Mouse (Mus musculus) cortical plate, adult 2 months (tissue): Measurements from ENCODE around the gene Keap1. TPM values are rescaled to one million over a fixed set of nuclear protein-coding genes. Genes with fewer than 3 reads are reported as not detected.
A peak's percentile ranks its signal among the peaks of the same experiment; 100 is the strongest.

ENCODE experiments used
- H3K27ac ChIP-seq: fragments of 200-500 bp; 2 replicates; pipeline ENCODE4 v1.5.1; 2012; ENCODE audit warnings: low read length, control low read depth, inconsistent platforms; ENCODE audit not compliant: insufficient read depth
- H3K4me1 ChIP-seq: fragments of 200-500 bp; 2 replicates; pipeline ENCODE4 v1.6.1; 2011; ENCODE audit warnings: low read length; ENCODE audit not compliant: control insufficient read depth, insufficient read depth
- H3K4me3 ChIP-seq: fragments of 200-500 bp; 2 replicates; pipeline ENCODE4 v1.5.1; 2011; ENCODE audit warnings: mild to moderate bottlenecking, low read length, control low read depth; ENCODE audit not compliant: insufficient read depth
- CTCF ChIP-seq: fragments of 200-500 bp; IDR thresholded peaks from 2 replicates; pipeline ENCODE4 v1.5.1; 2011; ENCODE audit warnings: mild to moderate bottlenecking, control low read depth, low read length; ENCODE audit not compliant: insufficient read depth; ENCODE audit errors: extremely low read depth
- POLR2A ChIP-seq: fragments of 200-500 bp; IDR thresholded peaks from 2 replicates; pipeline ENCODE4 v1.6.1; 2011; ENCODE audit warnings: mild to moderate bottlenecking, low read length, control low read depth; ENCODE audit not compliant: insufficient read depth; ENCODE audit errors: extremely low read depth
- polyA plus RNA-seq: library from polyadenylated mRNA; depleted of rRNA; stranded (reverse); fragments of >200 nt; gene quantifications from 2 replicates; pipeline ENCODE4 v1.2.3, GENCODE M21; 2012

Gene Keap1
- polyA plus RNA-seq, 1 experiment = 62.3 TPM

DNA sequence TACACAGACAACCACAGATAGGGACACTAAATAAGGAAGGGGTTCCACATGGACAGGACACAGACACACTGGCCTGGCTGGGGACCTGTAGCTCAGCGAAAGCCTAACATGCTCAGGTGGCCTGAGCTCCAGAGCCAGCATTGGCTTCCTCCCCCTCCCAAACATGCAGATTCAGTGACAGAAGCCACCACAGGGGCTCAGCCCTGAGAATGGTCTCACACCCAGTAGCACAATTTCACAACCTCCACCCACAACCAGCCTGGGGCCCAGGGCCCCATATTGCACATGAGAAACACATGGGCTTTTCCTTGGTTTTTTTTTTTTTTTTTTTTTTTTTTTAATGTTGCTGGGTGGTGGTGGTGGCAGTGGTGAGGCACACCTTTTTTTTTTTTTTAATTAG lies 7.2 kb upstream of the Keap1 start:
- TF ChIP-seq POLR2A = no peak
- no peak for TF ChIP-seq CTCF
- H3K27ac ChIP-seq = no peak overlapping the region
- H3K4me3 ChIP-seq = no peak overlapping the region
- no peaks in the 10 kb centered on the region; the same call in 1 of the 2 replicates for H3K4me1 ChIP-seq

DNA sequence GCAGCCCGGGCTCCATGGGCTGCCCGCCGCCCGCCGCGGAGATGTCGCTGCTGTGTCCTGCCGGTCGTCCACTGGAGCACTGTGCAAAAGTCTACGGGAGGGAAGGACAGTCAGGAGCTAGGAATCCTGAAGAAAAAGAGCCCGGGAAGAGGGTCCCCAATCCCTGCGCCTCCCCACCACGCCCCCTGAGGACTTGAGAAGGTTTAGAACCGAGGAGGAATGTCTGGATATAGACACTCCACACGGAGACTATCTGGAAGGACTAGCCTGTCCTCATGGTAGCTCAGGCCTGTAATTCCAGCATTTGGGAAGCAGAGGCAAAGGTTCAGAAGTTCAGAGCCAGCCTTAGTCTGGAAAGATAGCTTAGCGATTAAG lies 5.9 kb upstream of the Keap1 start:
- no peak overlapping the region for H3K27ac ChIP-seq
- no peaks in the 10 kb centered on the region; the same call in 1 of the 2 replicates for H3K4me1 ChIP-seq
- H3K4me3 ChIP-seq = peak overlapping the region; percentile 33; the same call in 1 of the 2 replicates
- TF ChIP-seq POLR2A (no peak), CTCF (no peak)

DNA sequence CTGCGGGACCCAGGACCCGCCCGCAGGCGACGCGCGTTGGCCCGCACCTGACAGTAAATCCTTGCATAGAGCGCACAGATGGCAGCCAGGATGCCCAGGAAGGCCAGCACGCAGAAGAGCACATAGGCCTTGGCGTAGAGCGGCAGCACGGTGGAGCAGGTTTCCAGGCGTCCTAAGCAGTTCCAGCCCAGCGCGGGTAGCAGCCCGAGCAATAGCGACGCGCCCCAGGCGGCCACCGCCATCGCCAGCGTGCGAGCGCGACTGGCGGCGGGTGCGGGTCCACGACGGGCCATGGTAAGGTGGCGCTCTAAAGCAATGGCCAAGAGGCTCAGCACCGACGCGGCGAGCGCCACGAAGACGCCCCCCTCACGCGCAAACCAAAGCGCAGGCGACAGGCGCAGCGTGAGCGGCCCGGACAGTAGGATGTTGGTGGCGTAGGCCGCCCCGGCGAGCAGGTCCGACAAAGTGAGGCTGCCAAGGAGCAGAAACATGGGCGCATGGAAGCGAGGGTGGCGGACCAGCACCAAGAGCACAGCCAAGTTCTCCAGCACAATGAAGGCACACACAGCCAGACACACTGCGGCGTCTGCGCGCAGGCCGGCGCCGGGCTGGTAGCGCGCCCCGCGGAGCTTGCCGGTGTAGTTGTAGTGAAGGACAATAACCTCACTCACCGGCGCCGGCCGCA lies 5.4 kb upstream of the Keap1 start:
- no peak for TF ChIP-seq POLR2A
- TF ChIP-seq CTCF = no peak
- H3K27ac ChIP-seq = no peak overlapping the region
- peak overlapping the region; percentile 33 for H3K4me3 ChIP-seq
- H3K4me1 ChIP-seq = no peaks in the 10 kb centered on the region; the same call in 1 of the 2 replicates

DNA sequence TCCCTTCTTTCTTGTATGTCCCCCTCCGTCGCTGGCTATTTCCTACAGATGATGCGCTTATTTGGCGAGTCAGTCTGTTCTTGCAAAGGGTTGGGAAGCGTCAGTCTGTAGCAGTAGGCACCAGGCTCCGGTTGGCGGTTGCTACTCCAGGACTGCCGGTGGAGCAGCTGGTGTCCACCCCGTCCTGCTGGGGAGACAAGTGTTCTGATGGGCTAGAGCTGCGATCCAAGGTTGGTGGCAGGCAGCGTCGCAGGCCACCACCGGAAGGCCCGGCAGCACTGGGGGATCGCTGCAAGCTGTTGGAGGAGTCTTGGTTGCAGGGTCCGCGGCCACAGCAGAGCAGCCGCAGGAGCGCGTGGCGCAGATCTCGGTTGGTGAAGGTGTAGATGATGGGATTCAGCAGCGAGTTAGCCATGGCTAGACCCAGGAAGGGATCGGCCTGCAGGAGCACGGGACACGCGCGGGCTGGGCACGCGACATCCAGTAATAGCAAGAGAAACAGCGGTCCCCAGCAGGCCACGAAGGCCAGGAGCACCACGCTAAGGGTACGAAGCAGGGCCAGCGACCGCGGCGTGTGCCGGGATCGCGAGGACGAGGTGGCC lies 4.8 kb upstream of the Keap1 start:
- Histone ChIP-seq H3K4me3 (peak overlapping the region; percentile 33), H3K4me1 (no peaks in the 10 kb centered on the region; the same call in 1 of the 2 replicates), H3K27ac (no peak overlapping the region)
- no peak for TF ChIP-seq POLR2A
- no peak for TF ChIP-seq CTCF

DNA sequence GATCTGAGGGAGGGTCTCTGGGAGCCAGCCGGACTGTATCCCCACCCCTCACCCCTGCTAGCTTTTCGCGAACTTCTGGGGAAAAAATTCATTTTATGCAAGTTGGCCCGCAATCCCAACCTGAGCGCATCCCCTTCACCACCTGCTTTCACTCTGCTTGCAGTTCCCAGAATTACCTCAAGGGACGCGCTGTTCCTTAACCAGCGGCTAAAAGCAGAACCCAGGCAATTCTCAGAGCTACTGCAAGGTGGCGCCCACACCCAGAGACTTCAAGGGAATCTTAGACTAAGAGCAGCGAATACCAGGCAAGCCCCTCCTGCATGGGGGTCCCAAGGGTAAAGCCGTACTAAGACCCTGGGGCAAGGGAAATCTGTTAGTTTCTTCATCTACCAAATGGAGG lies 2.2 kb upstream of the Keap1 start:
- H3K27ac ChIP-seq = no peak overlapping the region
- H3K4me1 ChIP-seq = peaks cover 4% of the 10 kb centered on the region
- TF ChIP-seq POLR2A (no peak), CTCF (peak; percentile 99)
- H3K4me3 ChIP-seq = no peak overlapping the region

DNA sequence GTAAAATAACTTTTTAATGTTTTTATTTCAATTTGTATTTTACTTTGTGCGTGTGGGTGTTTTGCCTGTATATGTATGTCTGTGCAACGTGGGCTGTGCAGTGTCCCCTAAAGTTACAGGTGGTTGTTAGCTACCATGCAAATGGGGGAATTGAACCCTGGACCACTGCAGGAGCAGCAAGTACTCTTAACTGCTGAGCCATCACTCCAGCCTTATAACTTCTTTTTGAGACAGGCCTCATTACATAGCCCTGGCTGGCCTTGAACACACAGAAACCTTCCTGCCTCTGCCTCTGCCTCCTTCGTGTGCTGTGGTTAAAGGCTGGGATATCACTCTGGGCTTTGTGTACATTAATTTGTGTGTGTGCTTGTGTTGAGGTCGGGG lies 296 bp upstream of the Keap1 start:
- TF ChIP-seq POLR2A (no peak), CTCF (no peak)
- Histone ChIP-seq H3K27ac (no peak overlapping the region), H3K4me3 (peak overlapping the region; percentile 92), H3K4me1 (peaks cover 4% of the 10 kb centered on the region)

DNA sequence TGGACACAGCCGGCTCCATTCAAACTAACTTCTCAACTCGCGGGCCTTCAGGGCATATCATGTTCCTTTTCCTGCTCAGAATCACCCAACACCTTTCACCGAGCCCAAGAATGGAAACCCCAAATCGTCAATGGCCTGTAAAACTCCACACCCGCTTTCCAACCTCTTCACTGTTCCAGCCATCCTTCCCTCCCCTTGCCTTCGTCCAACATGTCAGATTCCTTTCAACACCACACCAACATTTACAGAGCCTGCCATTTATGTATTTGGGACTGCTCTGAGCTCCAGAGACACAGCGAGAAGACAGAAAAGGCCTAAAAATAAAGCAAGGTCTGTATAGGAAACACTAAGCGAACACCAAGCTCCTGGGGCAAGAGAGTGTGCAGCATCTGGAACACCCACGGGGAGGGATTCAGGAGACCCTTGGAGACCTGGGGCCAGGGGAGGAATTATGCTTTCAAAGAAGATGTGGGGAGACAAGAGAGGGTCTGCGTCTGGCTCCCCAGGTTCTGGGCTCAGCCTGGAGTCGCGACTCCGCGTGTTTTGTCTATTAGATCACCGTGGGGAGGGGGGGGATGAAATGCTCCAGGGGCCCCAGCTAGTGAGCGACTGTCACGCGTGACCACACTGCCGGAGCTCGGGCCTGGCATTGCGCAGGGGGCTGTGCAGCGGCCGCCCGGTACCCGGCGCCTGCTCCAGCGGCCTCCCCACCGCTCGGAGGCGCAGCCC lies 993 bp downstream of the Keap1 start:
- H3K27ac ChIP-seq = peak overlapping the region; percentile 98
- no peak for TF ChIP-seq POLR2A
- no peak for TF ChIP-seq CTCF
- H3K4me1 ChIP-seq = peaks cover 4% of the 10 kb centered on the region
- H3K4me3 ChIP-seq = peak overlapping the region; percentile 92

DNA sequence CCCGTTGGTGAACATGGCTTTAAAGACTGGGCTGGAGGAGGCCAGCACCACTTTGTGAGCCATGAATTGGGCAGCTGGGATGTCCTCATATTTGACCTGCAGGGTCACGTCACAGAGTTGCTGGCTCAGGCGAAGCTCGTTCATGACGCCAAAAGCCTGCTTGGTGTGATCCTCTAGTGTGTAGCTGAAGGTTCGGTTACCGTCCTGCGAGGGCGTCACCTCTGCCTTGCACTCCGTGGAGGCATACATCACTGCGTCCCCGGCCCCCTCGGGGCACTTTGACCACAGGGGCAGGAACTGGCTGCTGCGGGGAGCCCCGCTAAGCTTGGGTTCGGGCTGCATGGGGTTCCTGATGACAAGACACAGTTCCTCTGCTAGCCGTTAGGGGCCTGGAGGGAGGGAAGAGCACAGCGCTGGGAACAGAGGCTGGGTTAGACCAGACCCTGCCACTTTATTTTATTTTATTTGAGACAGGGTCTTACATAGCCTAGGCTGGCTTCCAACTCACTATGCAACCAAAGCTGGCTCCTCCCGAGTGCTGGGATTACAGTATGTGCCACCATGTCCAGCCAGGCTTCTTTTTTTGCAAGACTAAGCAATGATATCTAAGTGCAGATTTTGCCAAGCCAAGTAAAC lies 1.7 kb downstream of the Keap1 start:
- H3K4me1 ChIP-seq = peaks cover 4% of the 10 kb centered on the region
- peak overlapping the region; percentile 98; the same call in 1 of the 2 replicates for H3K27ac ChIP-seq
- TF ChIP-seq CTCF (peak; percentile 15; the same call in 1 of the 2 replicates), POLR2A (no peak)

DNA sequence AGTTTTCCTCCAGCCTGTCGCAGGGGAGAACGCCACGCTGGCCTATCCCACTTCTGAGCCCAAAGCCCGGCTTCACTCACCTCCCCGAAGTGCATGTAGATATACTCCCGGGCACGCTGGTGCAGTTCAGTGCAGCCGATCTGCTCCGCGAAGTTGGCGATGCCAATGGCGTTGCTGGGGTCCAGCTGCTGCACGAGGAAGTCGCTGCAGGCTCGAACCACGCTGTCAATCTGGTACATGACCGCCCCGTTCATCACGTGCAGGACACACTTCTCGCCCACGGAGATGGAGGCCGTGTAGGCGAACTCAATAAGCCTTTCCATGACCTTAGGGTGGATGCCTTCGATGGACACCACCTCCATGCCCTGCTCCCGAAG lies 2.2 kb downstream of the Keap1 start:
- TF ChIP-seq POLR2A (no peak), CTCF (no peak)
- Histone ChIP-seq H3K4me3 (peak overlapping the region; percentile 92; the same call in 1 of the 2 replicates), H3K4me1 (peaks cover 4% of the 10 kb centered on the region), H3K27ac (no peak overlapping the region)

More for the DNA sequence above, 1.7 kb downstream of the Keap1 start:
- peak overlapping the region; percentile 92 for H3K4me3 ChIP-seq

DNA sequence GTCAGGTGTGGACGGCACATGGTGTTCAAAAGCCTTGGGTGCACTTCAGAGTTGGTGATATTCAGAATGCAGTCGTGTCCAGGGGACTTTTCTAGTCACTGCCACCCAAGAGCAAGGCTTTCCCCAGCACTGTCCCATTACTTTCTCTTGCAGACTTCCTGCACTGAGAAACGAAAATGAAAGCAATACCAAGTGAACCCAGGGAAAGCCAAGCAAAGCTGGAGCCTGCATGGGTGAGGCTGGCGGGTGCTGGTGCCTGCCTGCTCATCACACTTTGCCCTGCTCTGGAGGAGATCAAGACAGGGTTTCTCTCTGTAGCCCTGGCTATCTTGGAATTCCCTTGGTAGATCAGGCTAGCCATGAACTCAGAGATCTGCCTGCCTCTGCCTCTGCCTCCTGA lies 3.8 kb downstream of the Keap1 start:
- peaks cover 4% of the 10 kb centered on the region for H3K4me1 ChIP-seq
- no peak overlapping the region for H3K4me3 ChIP-seq
- TF ChIP-seq POLR2A (no peak), CTCF (no peak)
- no peak overlapping the region for H3K27ac ChIP-seq

DNA sequence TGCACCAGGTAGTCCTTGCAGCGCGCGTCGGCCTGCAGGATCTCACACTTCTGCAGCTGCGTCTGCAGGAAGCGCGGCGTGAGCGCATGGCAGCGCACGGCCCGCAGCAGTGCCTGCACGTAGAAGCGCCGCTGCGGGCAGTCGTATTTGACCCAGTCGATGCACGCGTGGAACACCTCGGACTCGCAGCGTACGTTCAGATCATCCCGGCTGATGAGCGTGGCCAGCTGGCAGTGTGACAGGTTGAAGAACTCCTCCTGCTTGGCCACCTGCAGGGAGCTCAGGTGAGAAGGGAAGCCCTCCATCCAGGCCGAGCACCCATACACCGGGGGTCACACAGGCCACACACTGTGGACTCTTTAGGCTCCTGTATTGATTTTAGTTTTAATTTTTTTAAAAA lies 5.4 kb downstream of the Keap1 start:
- Histone ChIP-seq H3K27ac (no peak overlapping the region), H3K4me1 (peaks cover 4% of the 10 kb centered on the region), H3K4me3 (no peak overlapping the region)
- TF ChIP-seq CTCF (no peak), POLR2A (no peak)
